Mouse (Mus musculus) ES-CJ7 (cell line): ENCODE results near the gene Dcaf8.
A peak's percentile ranks its signal among the peaks of the same experiment; 100 is the strongest.

Source experiments
- DNase-seq: peaks from one replicate; pipeline ENCODE4 v3.0.0; 2011; ENCODE audit warnings: low read depth, low spot score

The Dcaf8 gene

DNA sequence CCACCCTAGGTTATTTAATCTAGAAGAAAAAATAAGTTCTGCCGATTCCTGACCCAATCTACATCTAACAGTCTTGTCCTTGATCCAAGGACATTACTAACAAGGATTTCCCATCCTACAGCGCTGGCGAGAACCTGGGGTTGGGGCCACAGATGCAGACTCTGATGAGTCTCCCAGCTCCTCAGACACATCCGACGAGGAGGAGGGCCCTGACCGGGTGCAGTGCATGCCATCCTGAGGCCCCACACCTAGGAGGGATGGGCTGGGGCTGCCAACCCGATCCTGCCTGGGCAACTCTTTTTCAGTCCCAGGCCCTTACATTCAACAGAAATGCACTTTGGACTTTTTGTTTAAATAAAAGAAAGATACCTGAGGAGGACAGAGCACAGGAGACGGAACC lies 46.6 kb downstream of the Dcaf8 start:
- DNase-seq, result no peak

DNA sequence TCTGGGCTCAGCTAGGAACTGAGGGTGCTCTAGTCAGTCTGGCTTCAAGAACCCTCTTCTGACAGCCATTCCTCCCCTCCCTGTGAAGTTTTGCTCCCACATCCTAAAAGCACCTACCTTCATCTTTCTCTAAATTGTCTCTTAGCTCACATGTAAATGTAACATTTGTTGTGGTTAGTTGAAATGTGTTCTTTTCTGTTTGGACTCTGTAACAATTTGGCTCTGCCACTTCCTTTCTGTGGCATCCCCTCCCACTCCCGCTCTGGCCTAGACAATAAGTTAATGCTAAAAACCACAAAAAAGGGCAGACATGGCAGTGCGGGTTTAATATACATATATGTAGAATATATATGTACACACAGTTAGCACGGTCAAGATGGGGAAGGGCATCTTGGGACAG lies 49.3 kb downstream of the Dcaf8 start:
- DNase-seq, result no peak

DNA sequence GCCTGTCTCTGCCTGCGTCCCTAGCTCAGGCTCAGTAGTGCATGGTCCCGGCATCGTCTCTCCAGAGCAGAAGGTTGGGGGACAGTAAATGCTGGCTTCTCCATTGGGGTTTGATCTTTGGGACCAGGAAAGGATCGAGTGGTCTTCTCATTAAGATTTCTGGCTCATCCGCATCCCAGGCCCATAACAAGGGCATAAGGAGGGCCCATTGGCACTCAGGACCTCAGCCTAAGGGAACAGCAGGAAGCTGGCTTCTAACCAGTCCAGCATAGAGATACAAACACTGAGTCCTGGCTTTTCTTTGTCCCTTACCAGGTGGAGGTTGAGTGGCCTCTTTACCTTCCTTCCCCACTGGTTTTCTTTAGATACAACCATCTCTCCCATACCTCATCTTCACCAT lies 50.0 kb downstream of the Dcaf8 start:
- no peak for DNase-seq

DNA sequence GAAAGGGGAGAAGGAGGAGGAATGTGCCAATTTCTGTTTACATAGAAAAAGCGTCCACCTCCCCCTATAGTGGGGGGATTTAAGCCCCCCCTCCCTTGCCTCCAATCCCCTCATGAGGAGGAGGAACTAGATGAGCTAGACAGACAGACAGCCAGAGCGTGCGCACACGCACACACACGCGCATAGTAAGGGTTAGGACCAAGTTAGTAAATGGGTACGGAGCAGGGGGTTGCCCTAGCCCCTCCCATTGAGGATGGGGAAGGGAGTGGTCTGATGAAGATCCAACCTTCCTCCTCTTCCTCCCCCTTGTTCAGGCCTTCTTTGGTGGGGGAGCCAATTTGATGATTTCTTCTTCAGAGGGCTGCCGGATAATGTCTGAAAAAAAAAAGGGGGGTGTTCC lies 50.4 kb downstream of the Dcaf8 start:
- DNase-seq, result no peak

DNA sequence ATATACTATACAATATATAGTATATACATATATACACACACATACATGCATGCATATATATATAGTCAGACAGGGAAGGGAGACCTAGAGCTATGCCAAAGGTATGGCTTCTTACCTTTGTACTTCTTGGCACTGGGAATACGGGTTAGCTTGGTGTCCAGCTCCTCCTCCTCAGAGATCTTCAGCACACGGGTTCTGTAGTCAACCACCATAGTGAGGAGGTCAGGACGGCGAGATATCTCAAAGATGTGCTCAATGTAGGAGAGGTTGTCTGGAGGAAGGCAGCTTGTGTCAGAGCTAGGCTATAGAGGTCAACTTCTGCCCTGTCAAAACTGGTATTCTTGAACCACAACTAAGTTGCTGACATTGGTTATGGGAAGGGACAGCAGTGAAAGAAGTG lies 51.1 kb downstream of the Dcaf8 start:
- no peak for DNase-seq

DNA sequence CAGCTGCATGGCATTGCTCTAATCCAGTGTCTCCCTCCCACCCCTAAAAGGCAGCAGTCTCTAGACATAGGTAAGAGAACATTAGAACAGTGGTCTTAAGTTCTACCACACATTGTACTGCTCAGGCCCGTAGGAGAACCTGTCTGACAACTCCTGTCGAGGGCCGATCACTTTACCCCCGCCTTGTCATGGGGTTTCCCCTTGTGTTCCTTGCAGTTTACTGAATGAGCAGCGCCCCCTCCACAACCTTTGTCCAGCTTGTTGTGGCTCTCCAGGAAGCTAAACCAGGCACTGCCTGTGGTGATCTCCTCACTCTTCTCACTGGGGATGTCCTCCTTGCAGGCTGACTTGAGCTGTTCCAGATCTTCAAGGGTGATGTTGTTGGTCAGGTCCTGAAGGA lies 52.3 kb downstream of the Dcaf8 start:
- DNase-seq, result no peak

DNA sequence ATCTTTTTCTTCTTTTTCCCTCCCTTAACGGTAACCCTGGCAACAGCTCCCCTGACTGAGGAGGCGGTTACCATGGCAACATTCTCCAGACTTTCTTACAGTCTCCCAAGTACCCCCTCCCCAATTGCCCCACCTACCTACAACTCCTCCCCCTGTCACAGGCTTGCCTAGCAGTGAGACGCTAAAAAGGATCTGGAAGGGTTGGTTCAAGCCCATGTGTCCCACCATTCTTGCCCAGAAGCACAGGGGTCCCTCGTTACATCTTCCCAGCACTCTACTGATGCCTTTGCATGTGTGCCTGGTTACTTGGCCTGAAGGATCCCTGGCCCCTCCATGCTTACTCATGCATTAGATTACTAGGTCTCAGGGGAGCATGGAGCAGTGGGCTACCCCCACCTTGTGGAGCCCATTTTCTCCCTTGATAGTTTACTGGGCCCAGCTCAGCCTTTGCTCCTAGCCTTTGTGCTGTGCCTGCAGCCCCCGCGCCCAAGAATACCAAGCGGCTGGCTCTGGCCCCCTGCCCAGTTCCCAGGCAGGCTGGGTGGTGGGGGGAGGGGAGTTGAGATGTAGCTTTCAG lies 53.1 kb downstream of the Dcaf8 start:
- DNase-seq, result peak; percentile 51

DNA sequence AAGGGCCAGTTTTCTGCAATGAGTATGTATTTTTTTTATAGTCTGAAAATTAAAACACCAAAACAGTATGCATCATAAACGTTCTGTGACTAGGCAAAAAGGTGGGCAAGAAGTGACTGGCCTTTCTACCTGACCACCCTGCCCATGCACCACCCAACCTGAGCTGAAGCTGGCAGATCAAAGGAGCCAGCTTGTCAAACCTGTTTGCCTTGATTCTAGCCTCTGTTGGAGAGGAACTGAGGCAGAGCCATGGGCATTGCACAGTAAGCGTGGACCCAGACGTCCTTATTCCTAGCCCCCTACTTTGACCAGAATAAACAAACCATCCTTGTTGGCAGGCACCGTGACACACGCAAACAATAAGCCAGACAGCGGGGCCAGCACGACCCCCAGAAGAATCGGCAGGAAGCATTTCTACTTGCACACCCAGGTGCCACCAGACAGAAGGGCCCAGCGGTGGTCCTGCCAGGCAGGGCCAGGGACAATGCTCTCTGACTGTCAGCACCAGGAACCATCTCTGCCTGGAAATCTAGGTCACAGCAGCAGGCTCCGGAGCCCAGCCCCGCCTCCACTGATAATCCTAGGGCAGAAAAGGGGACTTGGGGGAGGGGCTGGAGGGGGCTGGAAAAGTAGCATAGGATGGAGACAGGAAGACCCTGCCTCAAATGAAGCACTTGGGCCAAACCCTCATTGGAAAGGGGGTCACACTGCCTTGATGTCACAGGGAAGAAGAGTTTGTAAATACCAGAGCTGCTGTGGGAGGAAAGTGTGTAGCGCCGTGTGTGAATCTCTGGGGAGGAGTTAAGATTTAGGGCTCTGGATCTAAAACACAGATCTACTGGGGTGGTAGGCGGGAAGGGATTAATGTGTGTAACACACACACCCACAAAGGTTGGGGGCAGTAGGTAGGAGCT lies 54.3 kb downstream of the Dcaf8 start:
- DNase-seq, result no peak

DNA sequence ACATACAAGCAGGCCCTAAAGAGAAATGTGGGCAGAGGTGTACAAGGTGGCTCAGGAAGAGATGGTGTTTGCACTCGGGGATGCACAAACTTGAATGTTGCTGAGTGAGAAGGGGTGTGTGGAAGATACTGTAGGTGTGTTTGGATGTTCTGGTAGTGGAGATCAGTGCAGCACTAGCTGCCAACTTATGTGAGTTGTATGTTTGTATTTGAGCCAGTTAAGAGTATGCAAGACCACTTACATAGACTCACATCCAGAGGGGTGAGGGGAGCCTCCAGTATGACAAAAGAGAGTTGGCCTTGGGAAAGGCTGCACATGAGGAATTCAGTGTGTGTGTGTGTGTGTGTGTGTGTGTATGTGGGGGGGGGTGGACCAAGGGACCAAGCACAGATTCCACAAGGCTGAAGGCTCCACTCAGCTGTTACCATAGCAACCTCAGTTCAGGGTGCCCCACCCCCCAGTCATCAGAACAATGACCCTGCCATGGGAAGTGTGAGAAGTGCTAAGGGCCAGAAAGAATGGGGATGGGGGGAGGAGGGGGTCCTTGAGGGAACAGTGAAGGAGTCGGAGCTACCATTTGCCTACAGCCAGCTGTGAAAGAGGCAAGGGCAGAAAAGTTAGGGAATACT lies 55.1 kb downstream of the Dcaf8 start:
- DNase-seq, result peak; percentile 70

DNA sequence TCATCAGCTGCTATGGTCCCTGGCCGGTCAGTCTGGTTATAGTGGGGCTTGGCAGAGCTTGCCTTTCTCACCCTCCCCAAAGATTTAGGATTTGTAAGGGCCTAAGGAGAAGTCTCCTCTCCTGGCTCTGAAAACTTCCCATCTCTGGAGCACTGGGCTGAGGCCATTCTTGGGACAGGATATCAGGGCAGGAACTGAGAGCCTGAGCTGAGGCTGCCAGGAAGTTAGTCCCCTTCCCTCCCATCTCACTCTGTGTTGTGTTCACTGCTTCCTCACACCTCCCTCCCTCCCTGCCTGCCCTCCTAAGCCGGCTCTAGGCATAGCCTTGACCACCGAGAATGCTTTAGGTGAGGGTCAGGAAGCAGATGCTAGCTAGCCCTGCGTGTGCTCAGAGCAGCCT lies 55.7 kb downstream of the Dcaf8 start:
- DNase-seq, result no peak

DNA sequence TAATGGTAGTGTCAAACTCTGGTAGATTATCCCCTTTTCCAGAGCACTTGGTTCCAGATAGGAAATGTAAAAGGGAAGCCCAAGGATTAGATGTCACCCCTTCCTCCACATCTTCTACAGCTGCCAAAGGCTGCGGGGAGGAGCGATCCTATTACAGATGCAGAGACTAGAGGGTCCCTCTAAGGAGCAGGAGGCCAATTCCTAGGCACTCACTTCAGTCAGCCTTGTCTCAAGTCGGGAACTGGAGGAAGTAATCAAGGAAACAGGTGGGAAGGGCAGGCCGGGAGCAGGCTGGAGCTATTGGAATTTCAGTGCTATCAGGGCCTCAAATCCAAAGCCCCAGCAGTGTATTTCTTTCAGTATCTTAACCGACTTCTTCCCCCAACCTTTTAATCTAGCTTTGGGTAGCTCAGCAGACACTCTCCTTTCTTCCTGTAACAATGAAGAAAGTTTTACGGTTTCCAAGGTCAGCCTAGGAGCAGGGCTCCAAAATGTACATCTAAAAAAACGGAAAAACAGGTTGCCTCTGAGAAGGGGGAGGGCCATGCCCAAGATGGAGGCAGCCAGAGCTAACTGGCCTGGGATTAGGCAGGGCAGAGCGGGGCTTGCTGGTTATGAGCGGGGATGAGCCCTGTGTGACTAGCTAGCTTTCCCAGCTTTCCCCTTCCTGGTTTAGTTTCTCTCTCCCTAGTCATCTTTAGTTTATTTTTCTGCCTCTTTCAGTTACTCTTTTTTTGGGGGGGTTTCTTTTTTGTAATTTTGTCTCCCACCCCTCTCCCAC lies 56.3 kb downstream of the Dcaf8 start:
- no peak for DNase-seq

DNA sequence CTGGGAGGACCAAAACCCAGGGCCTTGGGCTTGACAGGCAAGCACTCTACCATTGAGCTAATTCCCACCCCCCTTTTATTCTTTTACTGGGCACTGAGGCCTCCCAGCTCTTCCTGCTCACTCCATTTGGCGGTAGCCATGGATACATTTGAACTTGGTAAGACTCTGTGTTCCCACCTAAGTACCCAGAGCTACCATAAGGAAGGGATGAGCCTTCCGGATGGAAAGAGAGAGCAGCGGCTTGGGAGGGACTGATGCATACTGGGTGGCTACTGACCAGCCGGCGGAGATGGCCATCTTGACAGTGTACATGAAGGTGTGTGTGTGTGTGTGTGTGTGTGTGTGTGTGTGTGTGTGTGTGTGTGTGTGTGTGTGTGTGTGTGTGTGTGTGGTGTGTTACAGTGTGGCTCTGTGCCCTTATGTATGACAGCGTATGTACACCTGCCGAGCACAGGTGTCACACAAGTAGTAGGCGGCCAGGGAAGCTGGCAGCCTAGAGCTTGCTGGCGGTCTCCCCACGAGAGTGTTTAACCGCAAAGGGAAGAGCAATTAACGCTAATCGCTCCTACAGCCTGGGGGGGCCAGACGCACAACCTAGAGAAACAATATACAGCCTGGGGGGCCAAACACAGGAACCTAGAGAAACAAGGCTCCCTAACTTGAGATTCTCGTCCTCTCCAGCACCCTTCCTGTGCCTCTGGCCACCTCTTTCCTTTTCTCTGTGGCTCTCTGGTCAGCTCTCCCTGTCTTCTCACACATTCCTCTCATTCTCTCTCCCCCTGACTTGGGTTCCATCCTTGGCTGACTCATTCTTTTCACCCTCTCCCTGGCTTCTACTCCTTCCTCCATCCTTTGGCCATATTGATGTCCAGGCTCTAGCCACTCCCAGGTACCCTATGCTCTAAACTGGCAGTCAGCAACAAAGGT lies 57.2 kb downstream of the Dcaf8 start:
- DNase-seq, result no peak

DNA sequence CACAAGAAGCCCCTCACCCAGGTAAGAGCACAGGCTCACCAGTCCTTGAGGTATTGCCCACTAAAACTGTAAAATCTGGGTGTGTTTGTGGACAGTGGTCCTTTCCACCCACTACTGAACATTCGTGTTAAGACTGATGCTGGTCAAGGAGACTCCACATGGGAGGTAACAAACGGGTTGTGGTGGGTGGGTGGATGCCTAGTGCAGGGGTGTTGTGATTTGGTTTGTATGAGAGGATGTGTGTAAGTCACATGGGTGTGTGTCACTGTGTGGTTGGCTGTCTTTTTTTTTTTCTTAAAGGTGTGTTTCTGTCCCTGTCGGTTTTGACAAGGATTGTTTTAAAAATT lies 57.8 kb downstream of the Dcaf8 start:
- DNase-seq, result no peak

DNA sequence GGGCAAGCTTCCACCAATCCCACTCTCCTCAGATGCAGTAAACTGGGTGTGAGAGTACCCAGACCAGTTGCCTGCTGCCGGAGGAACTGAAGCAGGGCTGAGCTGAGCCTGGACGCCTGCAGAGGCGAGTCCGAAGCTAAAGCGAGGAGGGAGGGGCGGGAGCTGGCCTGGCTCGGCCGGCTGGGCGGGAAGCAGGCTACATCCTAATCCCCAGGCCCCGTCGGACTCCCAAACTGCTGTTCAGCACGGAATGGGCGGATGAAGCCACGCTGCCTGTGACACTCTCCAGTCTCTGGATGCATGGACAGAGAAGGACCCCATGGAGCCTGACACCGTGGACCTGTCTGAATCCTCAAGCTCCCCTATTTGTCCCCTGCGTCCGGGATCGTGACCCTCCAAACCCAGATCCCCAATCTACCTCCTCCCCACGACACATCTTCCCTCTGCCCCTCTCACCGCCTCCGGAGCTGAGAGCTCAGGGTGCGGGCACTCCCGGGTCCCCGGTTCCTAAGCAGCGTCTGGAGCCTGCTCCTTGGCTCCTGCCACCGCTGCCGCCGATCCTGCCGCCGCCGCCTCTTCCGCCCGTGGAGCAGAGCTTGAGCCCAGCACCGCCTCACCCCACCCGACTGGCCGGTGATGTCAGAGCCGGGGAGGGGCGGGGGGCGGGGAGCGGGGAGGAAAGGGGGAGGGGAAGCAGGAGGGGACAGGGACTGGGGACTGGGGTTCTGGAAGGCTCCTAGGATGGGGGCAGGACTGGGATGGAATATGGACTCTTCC lies 58.4 kb downstream of the Dcaf8 start, which contains the start of gene Pea15a:
Gene Pea15a (minus strand): TSS at position 664 of the 777 bp plus-strand sequence.
- peak; percentile 70 for DNase-seq

DNA sequence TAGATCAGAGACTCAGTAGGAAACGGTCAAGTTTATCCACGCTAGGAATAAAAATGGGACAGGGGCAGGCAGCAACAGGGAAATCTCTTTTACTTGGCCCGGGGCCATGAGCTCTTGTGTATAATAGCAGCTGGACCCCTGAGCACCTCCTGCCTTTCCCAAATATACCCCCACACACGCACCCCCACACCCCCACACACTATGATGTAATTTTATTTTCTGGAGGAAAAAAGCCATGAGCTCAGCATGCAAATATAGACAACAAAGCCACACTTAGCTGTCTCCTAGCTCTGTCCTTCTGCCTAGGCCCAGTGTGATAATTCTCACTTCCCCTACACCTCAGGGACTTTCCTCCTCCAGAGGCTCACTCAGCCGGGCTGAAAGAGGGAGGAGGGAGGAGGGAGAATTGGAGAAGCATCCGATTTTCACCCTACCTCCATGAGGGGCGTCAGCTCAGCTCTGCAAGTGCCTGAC lies 59.3 kb downstream of the Dcaf8 start:
- DNase-seq, result no peak

DNA sequence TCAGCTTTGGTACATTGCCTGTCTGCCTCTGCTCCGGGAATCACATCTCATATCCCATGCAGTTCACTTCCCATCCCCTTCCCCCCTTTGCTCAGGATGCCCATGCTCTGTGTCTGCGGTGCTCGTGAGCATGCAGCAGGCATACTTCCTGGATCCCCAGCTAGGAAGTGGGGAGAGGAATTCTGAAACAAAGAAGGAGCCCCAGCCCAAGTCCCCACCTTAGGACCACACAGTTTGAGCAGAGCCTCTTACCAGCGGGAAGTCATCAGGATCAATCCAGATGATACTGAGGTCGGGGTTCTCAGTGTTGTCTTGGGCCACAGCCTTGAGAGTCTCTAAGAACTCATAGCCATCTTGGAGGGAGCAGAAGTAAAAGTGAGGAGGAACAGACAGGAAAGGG lies 64.9 kb downstream of the Dcaf8 start:
- DNase-seq, result peak; percentile 82

DNA sequence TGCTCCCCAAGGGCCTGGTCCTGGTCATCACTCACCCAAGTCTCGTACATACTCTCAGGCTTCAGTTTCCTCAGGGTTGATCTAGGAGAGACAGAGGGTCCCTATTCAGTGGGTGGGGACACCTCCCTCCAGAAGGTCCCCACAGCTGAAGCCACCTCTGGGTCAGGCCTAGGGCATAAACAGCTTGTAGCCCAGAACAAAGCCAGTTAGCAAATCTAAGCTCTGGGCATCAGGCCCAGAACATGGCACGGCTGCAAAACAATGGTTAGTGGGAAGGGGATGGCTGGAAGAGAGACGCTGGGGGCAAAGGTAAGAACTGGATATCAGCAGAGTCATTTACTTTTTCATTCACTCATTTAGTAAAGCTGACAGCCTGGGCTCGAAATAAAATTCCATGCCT lies 65.9 kb downstream of the Dcaf8 start:
- no peak for DNase-seq

DNA sequence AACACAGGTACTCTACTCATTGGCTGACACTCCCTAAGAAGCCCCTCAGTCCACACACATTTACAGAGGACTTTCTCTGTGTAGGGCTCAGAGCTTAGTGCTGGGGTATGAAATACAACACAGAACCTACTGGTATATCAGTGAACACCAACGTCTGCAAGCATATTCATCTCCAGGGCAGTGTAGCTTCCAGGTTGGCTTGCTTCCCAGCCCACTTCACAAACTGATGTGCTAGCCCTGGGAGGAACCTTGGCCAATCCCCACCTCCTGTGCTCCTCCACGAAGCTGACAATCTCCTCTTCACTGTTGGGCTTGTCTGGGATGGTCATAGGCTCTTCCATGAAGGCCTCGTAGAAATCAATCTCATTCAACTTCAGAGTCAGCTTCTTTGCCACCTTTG lies 66.9 kb downstream of the Dcaf8 start:
- DNase-seq, result no peak

DNA sequence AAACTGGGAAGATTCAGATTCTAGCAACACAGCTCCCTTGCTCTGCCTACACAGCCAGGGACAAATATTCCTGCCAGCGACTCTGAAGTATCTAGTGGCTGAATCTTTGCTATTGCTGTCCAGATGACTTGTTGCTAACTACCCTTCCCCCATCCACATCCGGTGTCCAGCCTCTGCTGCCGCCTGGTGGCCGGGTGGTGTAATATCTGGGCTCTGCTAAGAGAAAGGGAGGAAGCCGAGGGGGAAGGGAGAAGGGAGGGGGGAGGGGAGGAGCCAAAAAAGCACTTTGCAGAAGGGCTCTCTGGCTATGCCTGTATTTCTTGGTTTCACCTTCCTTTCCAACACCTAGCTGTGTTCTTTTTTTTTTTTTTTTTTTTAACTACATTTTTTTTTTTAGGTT lies 69.3 kb downstream of the Dcaf8 start:
- peak; percentile 98 for DNase-seq
